Mouse (Mus musculus): Measurements from ENCODE around the gene Vmn1r53. TPM values are rescaled to one million over a fixed set of nuclear protein-coding genes. Genes with fewer than 3 reads are reported as not detected.
"Not testable (repeated sequence)": the region's sequence is repeated elsewhere in the genome, so short reads cannot be mapped to it uniquely, and the experiment has no call there.

Gene Vmn1r53
- polyA plus RNA-seq (2014; fragmentation: Nextera tagmentation; extraction: Ambion mirVana) = not detected in 2 replicates

GRCm38 (mm10) chr6:90224338-90224737, at the start of gene Vmn1r53:
TSS of gene Vmn1r53 (minus strand) at chr6:90224438.
- no peak within 1 kb of the TSS for H3K27ac ChIP-seq (ENCODE audit: low read depth, low read length)
- no peak within 1 kb of the TSS for H3K4me3 ChIP-seq (ENCODE audit: low read depth, low read length)
- H3K4me2 ChIP-seq (ENCODE audit: low read depth, low read length) = no peak within 1 kb of the TSS
- no peaks in the 10 kb centered on the region for H3K9me3 ChIP-seq (ENCODE audit: control insufficient read depth, low read length)
- WGBS = 85% methylated on average over 1 of the region's 1 CpGs
- no peaks in the 10 kb centered on the region for H3K36me3 ChIP-seq (ENCODE audit: control insufficient read depth, insufficient read depth, low read length)
- H3K27me3 ChIP-seq (ENCODE audit: control insufficient read depth, insufficient read depth, low read length) = no peaks in the 10 kb centered on the region
- H3K9ac ChIP-seq (replicated peaks; ENCODE audit: low read depth, low read length) = no peak within 1 kb of the TSS
- no peak for ATAC-seq (ENCODE audit: low read depth)
- no peaks in the 10 kb centered on the region for H3K4me1 ChIP-seq (ENCODE audit: control insufficient read depth, insufficient read depth, low read length)

- H3K9me3 ChIP-seq (ENCODE audit: control insufficient read depth, low read length) = no peaks in the 10 kb centered on the region
- no peaks in the 10 kb centered on the region for H3K36me3 ChIP-seq (ENCODE audit: control insufficient read depth, insufficient read depth, low read length)
- no peak within 1 kb of the TSS for H3K9ac ChIP-seq (replicated peaks; ENCODE audit: low read depth, low read length)
- ATAC-seq (ENCODE audit: low read depth) = no peak
- H3K4me1 ChIP-seq (ENCODE audit: control insufficient read depth, insufficient read depth, low read length) = no peaks in the 10 kb centered on the region
- H3K27me3 ChIP-seq (ENCODE audit: control insufficient read depth, insufficient read depth, low read length) = no peaks in the 10 kb centered on the region
- no peak within 1 kb of the TSS for H3K27ac ChIP-seq (ENCODE audit: low read depth, low read length)
- no peak within 1 kb of the TSS for H3K4me3 ChIP-seq (ENCODE audit: low read depth, low read length)
- WGBS = 79% methylated on average over 1 of the region's 1 CpGs
- H3K4me2 ChIP-seq (ENCODE audit: low read depth, low read length) = no peak within 1 kb of the TSS
Observed at GRCm38 (mm10) chr6:90246000-90246399, 21.8 kb upstream of the Vmn1r53 start, which contains the start of gene Vmn1r54. TSS of gene Vmn1r54 (plus strand) at chr6:90246300.

GRCm38 (mm10) chr6:90244019-90244418, 19.8 kb upstream of the Vmn1r53 start:
- no peak overlapping the region for H3K9ac ChIP-seq (replicated peaks; ENCODE audit: low read depth, low read length)
- H3K27me3 ChIP-seq (ENCODE audit: control insufficient read depth, insufficient read depth, low read length) = no peaks in the 10 kb centered on the region
- H3K9me3 ChIP-seq (ENCODE audit: control insufficient read depth, low read length) = no peaks in the 10 kb centered on the region
- H3K4me2 ChIP-seq (ENCODE audit: low read depth, low read length) = no peak overlapping the region
- H3K27ac ChIP-seq (ENCODE audit: low read depth, low read length) = no peak overlapping the region
- no peaks in the 10 kb centered on the region for H3K4me1 ChIP-seq (ENCODE audit: control insufficient read depth, insufficient read depth, low read length)
- H3K36me3 ChIP-seq (ENCODE audit: control insufficient read depth, insufficient read depth, low read length) = no peaks in the 10 kb centered on the region
- no peak overlapping the region for H3K4me3 ChIP-seq (ENCODE audit: low read depth, low read length)
- 86% methylated on average over 3 of the region's 3 CpGs for WGBS
- no peak for ATAC-seq (ENCODE audit: low read depth)

- H3K4me2 ChIP-seq (ENCODE audit: low read depth, low read length) = no peak overlapping the region
- no peaks in the 10 kb centered on the region for H3K36me3 ChIP-seq (ENCODE audit: control insufficient read depth, insufficient read depth, low read length)
- no peaks in the 10 kb centered on the region for H3K9me3 ChIP-seq (ENCODE audit: control insufficient read depth, low read length)
- no peaks in the 10 kb centered on the region for H3K27me3 ChIP-seq (ENCODE audit: control insufficient read depth, insufficient read depth, low read length)
- no peak for ATAC-seq (ENCODE audit: low read depth)
- H3K4me1 ChIP-seq (ENCODE audit: control insufficient read depth, insufficient read depth, low read length) = no peaks in the 10 kb centered on the region
- H3K9ac ChIP-seq (replicated peaks; ENCODE audit: low read depth, low read length) = no peak overlapping the region
- no peak overlapping the region for H3K27ac ChIP-seq (ENCODE audit: low read depth, low read length)
- no peak overlapping the region for H3K4me3 ChIP-seq (ENCODE audit: low read depth, low read length)
- WGBS = 66% methylated on average over 27 of the region's 27 CpGs
Observed at GRCm38 (mm10) chr6:90232681-90233080, 8.4 kb upstream of the Vmn1r53 start.

- H3K27ac ChIP-seq (ENCODE audit: low read depth, low read length); H3K4me1 ChIP-seq (ENCODE audit: control insufficient read depth, insufficient read depth, low read length); H3K36me3 ChIP-seq (ENCODE audit: control insufficient read depth, insufficient read depth, low read length); H3K27me3 ChIP-seq (ENCODE audit: control insufficient read depth, insufficient read depth, low read length); H3K4me2 ChIP-seq (ENCODE audit: low read depth, low read length); H3K4me3 ChIP-seq (ENCODE audit: low read depth, low read length); H3K9ac ChIP-seq (replicated peaks; ENCODE audit: low read depth, low read length); ATAC-seq (ENCODE audit: low read depth); H3K9me3 ChIP-seq (ENCODE audit: control insufficient read depth, low read length): not testable (repeated sequence)
- WGBS = 91% methylated on average over 4 of the region's 4 CpGs
Observed at GRCm38 (mm10) chr6:90232114-90232513, 7.9 kb upstream of the Vmn1r53 start.

GRCm38 (mm10) chr6:90202493-90202892, 21.7 kb downstream of the Vmn1r53 start, which contains the start of gene V1ra8:
TSS of gene V1ra8 (plus strand) at chr6:90202793.
- 82% methylated on average over 1 of the region's 2 CpGs for WGBS
- H3K27ac ChIP-seq (ENCODE audit: low read depth, low read length); H3K4me2 ChIP-seq (ENCODE audit: low read depth, low read length); H3K4me3 ChIP-seq (ENCODE audit: low read depth, low read length); H3K9ac ChIP-seq (replicated peaks; ENCODE audit: low read depth, low read length); H3K27me3 ChIP-seq (ENCODE audit: control insufficient read depth, insufficient read depth, low read length); ATAC-seq (ENCODE audit: low read depth); H3K4me1 ChIP-seq (ENCODE audit: control insufficient read depth, insufficient read depth, low read length); H3K36me3 ChIP-seq (ENCODE audit: control insufficient read depth, insufficient read depth, low read length); H3K9me3 ChIP-seq (ENCODE audit: control insufficient read depth, low read length): not testable (repeated sequence)

GRCm38 (mm10) chr6:90174508-90174907, 49.7 kb downstream of the Vmn1r53 start, which contains the start of gene Vmn1r52:
TSS of gene Vmn1r52 (plus strand) at chr6:90174808.
- Histone ChIP-seq H3K27me3 (ENCODE audit: control insufficient read depth, insufficient read depth, low read length) (no peaks in the 10 kb centered on the region), H3K36me3 (ENCODE audit: control insufficient read depth, insufficient read depth, low read length) (no peaks in the 10 kb centered on the region), H3K4me2 (ENCODE audit: low read depth, low read length) (no peak within 1 kb of the TSS), H3K4me3 (ENCODE audit: low read depth, low read length) (no peak within 1 kb of the TSS), H3K9ac (replicated peaks; ENCODE audit: low read depth, low read length) (no peak within 1 kb of the TSS), H3K27ac (ENCODE audit: low read depth, low read length) (no peak within 1 kb of the TSS), H3K4me1 (ENCODE audit: control insufficient read depth, insufficient read depth, low read length) (no peaks in the 10 kb centered on the region), H3K9me3 (ENCODE audit: control insufficient read depth, low read length) (no peaks in the 10 kb centered on the region)
- WGBS = 78% methylated on average over 2 of the region's 2 CpGs
- no peak for ATAC-seq (ENCODE audit: low read depth)

Other genes starting within 250 kb of the Vmn1r53 start
- gene Vmn1r47, start 208.3 kb downstream of the Vmn1r53 start, polyA plus RNA-seq (2014; fragmentation: Nextera tagmentation; extraction: Ambion mirVana) = not detected in 2 replicates
- not detected in 2 replicates for gene Vmn1r48, start 187.6 kb downstream of the Vmn1r53 start, polyA plus RNA-seq (2014; fragmentation: Nextera tagmentation; extraction: Ambion mirVana)
- gene Vmn1r49, start 145.9 kb downstream of the Vmn1r53 start, polyA plus RNA-seq (2014; fragmentation: Nextera tagmentation; extraction: Ambion mirVana) = not detected in 2 replicates
- not detected in 2 replicates for gene Vmn1r50, start 123.0 kb downstream of the Vmn1r53 start, polyA plus RNA-seq (2014; fragmentation: Nextera tagmentation; extraction: Ambion mirVana)
- 0.05 TPM in 1 of 2 replicates, not detected in the other for gene Vmn1r51, start 101.8 kb downstream of the Vmn1r53 start, polyA plus RNA-seq (2014; fragmentation: Nextera tagmentation; extraction: Ambion mirVana)
- gene Vmn1r52, start 49.6 kb downstream of the Vmn1r53 start, polyA plus RNA-seq (2014; fragmentation: Nextera tagmentation; extraction: Ambion mirVana) = not detected in 2 replicates
- not detected in 2 replicates for gene V1ra8, start 21.6 kb downstream of the Vmn1r53 start, polyA plus RNA-seq (2014; fragmentation: Nextera tagmentation; extraction: Ambion mirVana)
- gene Vmn1r54, start 21.9 kb upstream of the Vmn1r53 start, polyA plus RNA-seq (2014; fragmentation: Nextera tagmentation; extraction: Ambion mirVana) = not detected in 2 replicates
- gene BC048671, start 76.8 kb upstream of the Vmn1r53 start, polyA plus RNA-seq (2014; fragmentation: Nextera tagmentation; extraction: Ambion mirVana) = not detected in 2 replicates
- 0.21 and 0.28 TPM in 2 replicates for gene Chst13, start 100.7 kb upstream of the Vmn1r53 start, polyA plus RNA-seq (2014; fragmentation: Nextera tagmentation; extraction: Ambion mirVana)
- not detected in 2 replicates for gene Uroc1, start 108.8 kb upstream of the Vmn1r53 start, polyA plus RNA-seq (2014; fragmentation: Nextera tagmentation; extraction: Ambion mirVana)
- gene Zxdc, start 145.1 kb upstream of the Vmn1r53 start, polyA plus RNA-seq (2014; fragmentation: Nextera tagmentation; extraction: Ambion mirVana) = 13.7 and 16.4 TPM in 2 replicates
- gene Cfap100, start 204.4 kb upstream of the Vmn1r53 start, polyA plus RNA-seq (2014; fragmentation: Nextera tagmentation; extraction: Ambion mirVana) = 7.4 and 8.5 TPM in 2 replicates
- gene Klf15, start 238.1 kb upstream of the Vmn1r53 start, polyA plus RNA-seq (2014; fragmentation: Nextera tagmentation; extraction: Ambion mirVana) = 16.1 and 16.6 TPM in 2 replicates

Data from neural tube, embryonic 14.5 days (tissue).